Mouse (Mus musculus): ENCODE results near the gene Dnpep.

Gene Dnpep

GRCm38 (mm10) chr1:75317241-75318201 is at the start of gene Dnpep:
Gene Dnpep (minus strand): TSS chr1:75317990.
- DNase-seq: peak; percentile 100

GRCm38 (mm10) chr1:75365510-75366137 is 47.8 kb upstream of the Dnpep start:
- DNase-seq: no peak

DNA sequence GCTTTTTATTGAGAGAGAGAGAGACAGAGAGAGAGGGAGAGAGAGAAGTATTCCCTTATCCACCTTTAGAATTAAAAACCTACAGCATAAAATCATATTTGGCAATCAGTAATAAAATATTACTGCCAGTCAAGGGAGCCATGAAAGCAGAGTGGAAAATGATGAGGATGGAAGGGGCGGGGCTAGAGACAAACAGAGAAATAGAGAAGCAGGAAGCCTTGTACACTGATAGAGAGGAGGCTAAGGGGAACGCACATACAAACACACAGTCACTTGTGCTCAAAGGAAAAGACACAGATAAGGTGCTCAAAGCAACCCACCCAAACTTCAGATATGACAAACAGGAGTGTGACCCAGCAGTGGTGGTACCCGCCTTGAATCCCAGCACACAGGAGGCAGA is 46.1 kb upstream of the Dnpep start:
- no peak for DNase-seq

DNA sequence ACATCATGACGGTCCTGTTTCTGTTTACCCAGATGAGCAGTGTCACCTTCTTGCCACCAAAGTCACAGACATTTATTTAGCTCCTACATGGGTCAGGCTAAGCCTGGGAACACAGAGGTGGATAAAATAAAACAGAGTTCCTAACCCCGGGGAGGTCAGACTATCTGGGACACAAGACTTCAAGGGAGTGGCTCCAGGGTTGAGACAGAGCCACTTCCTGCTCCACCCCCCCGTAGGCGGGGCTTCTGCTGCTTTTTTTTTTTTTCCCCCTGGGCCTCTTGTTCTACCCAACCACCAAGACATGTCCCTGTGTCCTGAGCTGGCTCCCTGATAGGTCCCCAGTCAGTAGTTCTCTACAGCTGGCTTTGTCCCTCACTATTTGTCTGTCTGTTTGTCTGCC is 44.0 kb upstream of the Dnpep start:
- DNase-seq: no peak

GRCm38 (mm10) chr1:75361123-75361522 is 43.3 kb upstream of the Dnpep start:
- no peak for DNase-seq

DNA sequence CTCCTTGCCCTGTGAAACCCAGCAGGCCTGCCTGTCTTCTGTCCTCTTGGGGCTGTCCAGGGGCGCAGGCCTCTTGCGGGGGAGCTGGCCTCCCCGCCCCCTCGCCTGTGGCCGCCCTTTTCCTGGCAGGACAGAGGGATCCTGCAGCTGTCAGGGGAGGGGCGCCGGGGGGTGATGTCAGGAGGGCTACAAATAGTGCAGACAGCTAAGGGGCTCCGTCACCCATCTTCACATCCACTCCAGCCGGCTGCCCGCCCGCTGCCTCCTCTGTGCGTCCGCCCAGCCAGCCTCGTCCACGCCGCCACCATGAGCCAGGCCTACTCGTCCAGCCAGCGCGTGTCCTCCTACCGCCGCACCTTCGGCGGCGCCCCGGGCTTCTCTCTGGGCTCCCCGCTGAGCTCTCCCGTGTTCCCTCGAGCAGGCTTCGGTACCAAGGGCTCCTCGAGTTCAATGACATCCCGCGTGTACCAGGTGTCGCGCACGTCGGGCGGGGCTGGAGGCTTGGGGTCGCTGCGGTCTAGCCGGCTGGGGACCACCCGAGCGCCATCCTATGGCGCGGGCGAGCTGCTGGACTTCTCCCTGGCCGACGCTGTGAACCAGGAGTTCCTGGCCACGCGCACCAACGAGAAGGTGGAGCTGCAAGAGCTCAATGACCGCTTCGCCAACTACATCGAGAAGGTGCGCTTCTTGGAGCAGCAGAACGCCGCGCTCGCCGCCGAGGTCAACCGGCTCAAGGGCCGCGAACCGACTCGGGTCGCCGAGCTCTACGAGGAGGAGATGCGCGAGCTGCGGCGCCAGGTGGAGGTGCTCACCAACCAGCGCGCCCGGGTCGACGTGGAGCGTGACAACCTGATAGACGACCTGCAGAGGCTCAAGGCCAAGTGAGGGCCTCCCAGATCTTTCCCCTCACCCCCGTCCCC is 42.6 kb upstream of the Dnpep start, which contains the start of gene Des:
Gene Des (plus strand): TSS at position 218 of the 920 bp plus-strand sequence.
- peak; percentile 60 for DNase-seq

DNA sequence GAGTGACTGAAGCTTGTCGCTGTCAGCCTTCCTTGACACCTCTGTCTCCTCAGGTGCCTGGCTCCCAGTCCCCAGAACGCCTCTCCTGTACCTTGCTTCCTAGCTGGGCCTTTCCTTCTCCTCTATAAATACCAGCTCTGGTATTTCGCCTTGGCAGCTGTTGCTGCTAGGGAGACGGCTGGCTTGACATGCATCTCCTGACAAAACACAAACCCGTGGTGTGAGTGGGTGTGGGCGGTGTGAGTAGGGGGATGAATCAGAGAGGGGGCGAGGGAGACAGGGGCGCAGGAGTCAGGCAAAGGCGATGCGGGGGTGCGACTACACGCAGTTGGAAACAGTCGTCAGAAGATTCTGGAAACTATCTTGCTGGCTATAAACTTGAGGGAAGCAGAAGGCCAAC is 41.6 kb upstream of the Dnpep start:
- DNase-seq: no peak

GRCm38 (mm10) chr1:75358009-75358408 is 40.2 kb upstream of the Dnpep start:
- DNase-seq: no peak

DNA sequence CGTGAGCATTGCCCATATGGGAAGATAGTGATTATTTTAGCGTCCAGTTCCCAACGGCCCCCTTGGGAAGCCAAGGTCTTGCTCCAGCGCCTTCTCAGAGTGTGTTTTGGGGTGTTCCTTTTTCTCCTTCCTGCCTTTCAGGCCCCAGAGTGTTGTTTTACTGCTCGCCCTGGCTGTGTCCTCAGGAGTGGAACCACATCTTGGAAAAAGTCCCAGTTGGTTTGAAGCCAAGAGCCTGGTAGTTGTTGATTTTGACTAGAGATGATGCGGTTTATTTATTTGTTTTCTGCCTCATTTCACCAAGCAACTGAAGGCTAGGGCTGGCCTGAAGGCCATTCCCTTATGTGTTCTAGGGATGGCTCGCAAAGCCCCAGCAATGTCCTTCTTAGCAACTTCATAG is 39.5 kb upstream of the Dnpep start:
- peak; percentile 82 for DNase-seq

DNA sequence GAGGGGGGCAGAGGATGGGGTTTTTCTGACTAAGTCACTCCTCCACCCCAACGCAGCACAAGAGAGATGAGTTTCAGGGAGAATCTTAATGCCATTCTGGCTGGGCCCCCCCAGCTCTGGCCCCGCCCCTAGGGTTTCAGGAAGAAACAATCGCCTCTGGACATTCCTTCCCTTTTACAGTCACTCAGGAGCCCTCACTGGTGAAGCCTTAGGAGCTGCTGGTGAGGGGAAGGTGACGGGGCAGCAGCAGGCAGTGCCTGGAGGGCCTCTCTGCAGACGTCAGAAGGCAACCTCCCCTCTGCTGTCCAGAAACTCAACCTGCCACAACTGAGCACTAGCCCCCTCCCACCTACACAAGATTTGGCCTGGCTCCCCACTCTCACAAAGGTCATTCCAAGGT is 31.5 kb upstream of the Dnpep start:
- DNase-seq: no peak

- no peak for DNase-seq
Measured at GRCm38 (mm10) chr1:75347279-75347678, 29.5 kb upstream of the Dnpep start.

GRCm38 (mm10) chr1:75345036-75345935 is 27.5 kb upstream of the Dnpep start:
- DNase-seq: no peak

GRCm38 (mm10) chr1:75344291-75345035 is 26.7 kb upstream of the Dnpep start:
- peak; percentile 65 for DNase-seq

GRCm38 (mm10) chr1:75342874-75343416 is 25.2 kb upstream of the Dnpep start:
- peak; percentile 76 for DNase-seq

DNA sequence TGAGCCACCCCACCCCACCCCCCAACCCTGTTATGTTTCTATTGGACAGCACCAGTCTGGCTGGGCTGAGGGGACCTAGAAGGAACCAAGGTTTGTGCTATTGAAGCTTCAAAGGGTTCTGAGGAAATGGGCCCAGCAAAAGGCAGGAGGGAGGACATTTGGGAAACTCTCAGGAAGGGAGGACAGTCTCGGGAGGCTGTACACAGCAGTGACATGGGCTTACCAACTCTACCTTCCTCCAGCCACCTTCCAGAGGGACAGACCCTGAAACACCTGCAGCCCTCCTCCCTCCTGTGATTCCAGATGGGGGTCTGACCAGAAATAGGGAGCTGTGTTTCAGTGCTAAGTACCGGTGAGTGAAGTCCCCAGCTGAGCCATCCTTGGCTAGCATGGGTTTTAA is 22.7 kb upstream of the Dnpep start:
- DNase-seq: no peak

DNA sequence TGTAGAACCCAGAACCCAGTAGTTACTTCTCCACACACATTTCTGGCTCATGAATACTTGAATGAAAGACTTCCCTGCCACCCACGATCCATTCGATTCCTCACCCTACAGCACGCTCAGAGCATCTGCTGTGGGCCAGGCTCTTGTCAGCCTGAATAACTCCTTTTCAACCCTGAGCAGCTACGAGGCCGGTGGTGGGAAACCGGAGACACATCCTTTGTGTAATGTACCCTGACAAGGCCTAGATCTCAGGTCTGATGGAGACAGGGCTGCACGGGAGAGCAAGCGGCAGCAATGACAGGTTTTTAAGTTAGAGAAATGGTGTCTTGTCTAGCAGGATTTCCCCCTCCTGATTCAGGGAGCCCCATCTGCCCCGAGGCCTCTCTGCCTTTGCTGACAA is 21.5 kb upstream of the Dnpep start:
- DNase-seq: no peak

- peak; percentile 35 for DNase-seq
Measured at GRCm38 (mm10) chr1:75338091-75338694, 20.4 kb upstream of the Dnpep start.

GRCm38 (mm10) chr1:75337097-75337496 is 19.3 kb upstream of the Dnpep start:
- DNase-seq: no peak

DNA sequence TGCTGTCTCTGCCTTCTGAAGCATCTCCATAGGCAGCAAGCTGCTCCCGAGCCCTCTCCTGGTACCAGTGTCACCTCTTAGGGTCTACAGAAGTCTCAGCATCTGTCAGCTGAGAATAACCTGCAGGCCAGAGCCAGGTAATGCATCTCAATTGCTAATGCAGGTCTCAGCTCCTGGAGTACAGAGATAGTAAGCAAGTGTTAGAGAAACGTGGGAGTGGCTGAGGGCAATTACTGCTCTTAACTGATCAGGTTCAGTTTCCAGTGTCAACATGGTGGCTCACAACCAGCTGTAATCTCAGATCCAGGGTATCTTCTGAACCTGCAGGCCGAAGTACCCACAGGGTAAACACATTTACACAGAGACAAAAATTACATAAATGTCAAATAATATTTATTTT is 18.7 kb upstream of the Dnpep start:
- no peak for DNase-seq

GRCm38 (mm10) chr1:75331271-75331670 is 13.5 kb upstream of the Dnpep start:
- DNase-seq: no peak
